Mouse (Mus musculus) spleen, adult 2 months (tissue): ENCODE measurements around the gene Sgpl1.

Experiments used
- CTCF ChIP-seq: fragments of 200-500 bp; IDR thresholded peaks from 2 replicates; pipeline ENCODE4 v1.5.1; 2011; ENCODE audit warnings: mild to moderate bottlenecking, inconsistent platforms; ENCODE audit not compliant: insufficient read depth, insufficient read length, insufficient replicate concordance; ENCODE audit errors: extremely low read depth
- POLR2A ChIP-seq: fragments of 200-500 bp; IDR thresholded peaks from 2 replicates; pipeline ENCODE4 v1.6.1; 2011; ENCODE audit warnings: low read depth, low read length, inconsistent platforms

GRCm38 (mm10) chr10:61171654-61172053 lies 24.2 kb upstream of the Sgpl1 start, which contains the start of gene Tbata:
- no peak for TF ChIP-seq POLR2A
- TF ChIP-seq CTCF: no peak
